Mouse (Mus musculus): ENCODE data around the gene Grm4.

Gene Grm4

DNA sequence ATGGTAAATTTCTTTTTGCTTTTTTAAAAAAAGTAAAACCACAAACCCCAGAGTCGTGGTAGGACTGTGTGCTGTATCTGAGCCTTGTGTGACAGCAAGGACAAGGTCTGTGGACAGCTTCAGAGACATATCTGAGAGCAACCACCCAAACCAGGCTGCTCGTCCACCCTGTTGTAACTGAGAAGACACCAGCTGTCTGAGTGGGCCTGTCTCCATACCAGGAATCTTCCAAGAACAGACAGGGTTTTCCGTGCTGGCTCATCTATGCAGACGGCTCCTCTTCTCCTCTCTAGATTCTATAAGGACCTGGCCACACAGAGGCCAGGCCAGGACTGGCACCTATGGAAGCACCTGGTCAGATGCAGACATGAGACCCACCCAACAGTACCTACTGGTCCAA lies 27.8 kb downstream of the Grm4 start:
- no peak for DNase-seq (ENCODE audit: low read depth, low spot score)

DNA sequence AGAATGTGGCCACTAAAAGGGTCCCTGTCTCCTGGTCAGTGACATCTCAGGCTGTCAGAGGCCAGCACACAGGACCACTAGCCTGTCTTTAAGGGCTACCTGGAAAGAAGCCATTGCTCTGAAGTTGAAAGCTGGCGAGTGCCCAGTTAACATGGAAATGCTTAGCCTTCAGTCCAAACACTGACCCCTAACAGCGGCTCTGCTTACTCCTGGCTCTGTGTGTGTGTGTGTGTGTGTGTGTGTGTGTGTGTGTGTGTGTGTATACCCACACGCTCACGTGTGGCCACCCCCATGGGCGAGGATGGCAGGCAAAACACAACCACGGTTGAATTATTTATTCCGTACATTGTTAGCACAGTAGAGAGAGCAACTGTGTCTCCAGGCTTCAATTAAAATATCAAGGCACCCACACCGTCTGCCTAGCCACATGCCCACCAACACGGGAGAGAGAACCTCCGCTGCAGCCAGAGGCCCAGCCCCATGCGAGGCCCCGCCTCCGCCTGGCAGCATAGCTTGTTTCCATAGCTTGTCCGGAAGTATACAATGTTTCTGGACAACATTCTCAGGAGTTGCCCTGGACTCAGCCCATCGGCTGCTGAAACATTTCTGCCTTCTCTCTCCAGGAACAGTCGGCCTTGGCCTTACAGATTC lies 32.9 kb downstream of the Grm4 start:
- no peak for DNase-seq (ENCODE audit: low read depth, low spot score)

DNA sequence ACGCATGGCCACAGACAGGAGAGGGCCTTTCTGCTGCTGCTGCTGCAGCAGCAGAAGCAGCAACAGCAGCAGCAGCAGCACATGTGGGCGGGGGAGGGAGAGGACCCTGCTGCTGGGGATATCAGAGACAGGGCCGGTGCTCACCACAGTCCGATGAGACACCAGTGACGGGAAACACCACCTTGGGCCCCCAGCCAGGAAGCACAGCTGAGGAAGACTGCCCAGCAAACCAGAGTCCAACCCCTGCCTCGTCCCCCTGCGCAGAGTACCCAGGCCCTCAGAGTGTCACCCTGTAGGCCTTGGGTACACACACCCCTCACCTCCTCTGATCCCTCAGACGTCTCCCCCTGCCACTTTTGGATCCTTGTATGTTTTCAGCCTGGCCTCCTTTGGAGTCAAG lies 35.3 kb downstream of the Grm4 start:
- no peak for DNase-seq (ENCODE audit: low read depth, low spot score)

DNA sequence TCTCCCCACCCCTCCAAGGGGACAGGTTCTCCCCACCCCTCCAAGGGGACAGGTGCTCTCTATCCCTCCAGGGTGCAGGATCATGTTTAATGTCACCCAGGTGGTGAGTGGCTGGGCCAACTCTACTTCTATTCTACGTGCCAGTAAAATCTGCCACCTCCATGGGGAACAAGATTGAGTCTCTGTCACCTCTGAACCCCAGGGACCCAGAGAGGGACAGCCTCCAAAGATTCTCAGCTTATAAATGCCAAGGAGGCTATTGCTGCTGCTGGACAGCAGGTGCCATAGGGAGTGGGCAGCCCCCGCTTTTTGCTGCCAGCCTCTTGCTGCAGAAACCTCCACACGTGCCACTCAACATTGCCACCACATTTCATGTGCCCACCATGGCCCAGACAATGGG lies 37.6 kb downstream of the Grm4 start:
- DNase-seq (ENCODE audit: low read depth, low spot score) = no peak

DNA sequence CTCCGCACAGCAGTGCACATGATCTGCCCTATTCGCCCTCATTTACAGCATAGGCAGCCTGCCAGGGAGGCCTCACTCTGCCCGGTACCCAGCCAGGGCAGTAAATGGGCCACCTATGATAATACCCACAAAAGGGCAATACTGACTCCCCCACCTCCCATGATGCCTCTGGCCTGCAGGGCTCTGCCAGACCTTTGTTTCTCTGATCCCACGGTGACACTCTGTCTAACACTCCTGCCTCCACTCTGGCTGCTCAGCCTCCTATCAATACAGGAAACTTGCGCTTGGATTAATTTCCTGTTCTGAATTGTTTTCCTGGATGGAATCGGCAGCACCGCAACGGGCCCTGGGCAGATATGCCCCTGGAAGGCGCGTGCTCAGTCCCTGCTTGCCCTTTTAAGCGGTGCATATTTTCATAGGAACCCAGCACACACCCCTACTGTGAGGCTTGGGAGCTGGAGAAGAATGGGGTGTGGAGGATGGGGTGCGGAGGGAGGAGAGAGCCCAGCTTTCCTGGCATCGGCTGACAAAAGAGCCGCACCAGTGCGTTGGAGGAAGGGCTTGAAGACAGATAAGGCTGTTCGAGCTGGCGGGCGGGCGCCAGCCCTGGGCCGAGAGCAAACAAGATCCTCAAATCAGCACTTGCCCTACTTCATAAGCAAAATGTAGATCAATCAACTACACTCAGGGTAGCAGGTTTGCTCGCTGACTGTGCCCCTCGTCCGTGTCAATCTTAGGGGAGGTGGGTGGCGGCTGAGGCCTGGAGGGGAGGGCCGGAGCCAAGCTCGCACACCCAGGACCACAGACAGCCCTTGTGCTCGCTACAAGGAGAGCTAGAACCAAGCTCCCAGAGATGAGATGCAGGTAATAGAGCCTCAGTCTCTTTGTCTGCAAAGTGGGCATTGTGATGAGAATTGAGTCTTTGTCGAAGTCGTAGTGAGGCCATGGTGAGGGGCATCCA lies 40.8 kb downstream of the Grm4 start:
- no peak for DNase-seq (ENCODE audit: low read depth, low spot score)

DNA sequence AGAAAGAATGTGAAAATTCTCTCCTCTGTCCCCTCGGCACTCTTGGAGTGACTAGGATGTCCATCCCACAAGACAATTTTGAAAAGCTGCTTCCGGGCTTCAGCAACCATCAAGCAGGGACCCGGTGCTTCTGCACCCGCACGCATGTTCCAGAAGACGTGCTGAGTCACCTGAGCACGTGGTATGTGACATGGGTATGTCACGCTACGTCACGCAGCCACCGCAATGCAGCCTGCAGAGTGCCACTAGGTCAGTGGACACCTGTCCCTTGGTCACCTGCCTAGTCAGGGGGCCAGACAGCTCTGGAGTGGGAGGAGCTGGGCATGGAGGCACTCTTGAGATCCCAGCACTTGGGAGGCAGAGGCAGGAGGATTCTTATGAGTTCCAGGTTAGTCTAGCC lies 45.6 kb downstream of the Grm4 start:
- no peak for DNase-seq (ENCODE audit: low read depth, low spot score)

DNA sequence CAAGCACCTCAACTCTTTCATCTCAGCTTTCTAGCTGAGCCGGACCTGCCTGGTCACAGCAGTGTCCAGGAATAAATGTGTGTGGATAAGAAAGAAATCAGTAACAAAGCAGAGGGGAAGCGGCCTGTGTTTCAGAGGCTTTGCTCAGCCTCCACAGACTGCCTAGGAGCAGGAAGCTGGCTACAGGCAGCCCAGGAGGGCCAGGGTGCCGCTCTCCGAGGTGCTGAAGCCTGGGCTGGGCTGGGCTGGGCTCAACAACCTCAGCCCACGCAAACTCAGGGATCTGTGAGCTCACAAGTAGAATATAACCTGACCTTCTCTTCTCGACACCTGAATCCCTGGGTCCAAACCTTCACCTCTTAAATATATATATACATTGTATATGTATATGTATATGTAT lies 54.6 kb downstream of the Grm4 start:
- peak; percentile 55 for DNase-seq (ENCODE audit: low read depth, low spot score)

DNA sequence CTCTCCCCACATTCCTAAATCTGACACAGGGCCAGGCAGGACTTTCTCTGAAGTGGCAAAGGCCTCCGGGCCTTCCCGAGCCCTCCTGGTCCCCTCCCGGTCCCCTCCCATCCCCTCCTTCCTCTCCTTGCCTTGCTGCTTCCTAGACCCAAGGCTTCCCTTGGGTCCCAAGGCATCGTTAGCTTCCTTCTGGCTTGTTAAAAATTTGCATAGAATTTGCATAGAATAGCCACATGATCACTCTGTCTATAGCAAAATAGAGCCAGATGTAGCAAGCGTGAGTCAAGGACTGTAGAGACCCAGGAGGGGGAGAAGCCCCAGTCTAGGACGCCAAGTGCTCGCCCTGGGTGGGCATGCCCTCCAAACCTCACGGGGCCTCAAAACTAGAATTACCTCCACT lies 55.3 kb downstream of the Grm4 start:
- no peak for DNase-seq (ENCODE audit: low read depth, low spot score)

DNA sequence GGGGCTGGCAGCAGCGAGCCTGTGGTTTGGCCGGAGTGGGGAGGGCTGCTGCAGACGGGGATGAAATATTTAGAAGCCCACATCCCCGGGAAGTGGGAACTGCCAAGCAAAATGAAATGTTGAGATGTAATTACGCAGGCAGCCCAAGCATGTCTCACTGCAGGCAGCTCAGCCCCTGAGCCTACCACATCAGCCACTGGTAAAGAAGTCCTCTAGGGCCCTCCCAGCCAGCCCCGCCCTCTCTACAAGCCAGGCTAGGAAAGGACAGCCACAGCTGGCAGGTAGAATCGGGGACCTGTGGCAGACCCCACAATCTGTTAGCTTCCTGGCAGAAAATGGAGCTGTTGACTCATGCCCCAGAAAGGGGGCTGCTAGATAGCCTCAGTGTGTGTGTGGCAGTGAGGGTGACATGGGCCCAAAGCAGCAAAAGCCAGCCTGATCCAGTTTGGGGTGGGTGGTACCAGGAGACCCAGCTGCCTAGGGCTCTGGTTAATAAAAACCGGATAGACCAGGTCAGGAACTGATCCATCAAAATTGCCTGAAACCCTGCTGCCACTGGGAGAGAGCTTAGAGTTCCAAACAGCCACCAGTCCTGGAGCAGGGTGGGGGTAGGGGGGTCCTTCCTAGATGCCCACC lies 56.8 kb downstream of the Grm4 start:
- DNase-seq (ENCODE audit: low read depth, low spot score) = no peak

DNA sequence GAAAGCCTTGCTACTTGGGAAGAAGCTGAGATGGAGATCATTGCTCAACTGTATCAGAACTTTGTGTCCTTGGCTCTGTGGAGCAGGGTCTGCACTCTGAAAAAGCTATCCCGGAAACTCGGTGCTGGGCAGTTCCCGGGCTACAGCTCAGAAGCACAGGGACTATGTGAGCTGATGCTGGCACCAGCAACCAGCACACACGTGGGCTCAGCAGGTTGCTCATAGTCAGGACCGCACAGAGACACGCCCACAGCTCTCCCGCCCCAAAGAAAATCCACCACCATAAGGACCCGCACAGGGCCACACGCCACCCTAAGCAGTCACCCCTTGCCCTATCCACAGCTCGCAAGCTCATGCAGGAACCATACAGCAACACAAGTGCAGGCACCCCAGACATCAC lies 61.2 kb downstream of the Grm4 start:
- DNase-seq (ENCODE audit: low read depth, low spot score) = no peak

DNA sequence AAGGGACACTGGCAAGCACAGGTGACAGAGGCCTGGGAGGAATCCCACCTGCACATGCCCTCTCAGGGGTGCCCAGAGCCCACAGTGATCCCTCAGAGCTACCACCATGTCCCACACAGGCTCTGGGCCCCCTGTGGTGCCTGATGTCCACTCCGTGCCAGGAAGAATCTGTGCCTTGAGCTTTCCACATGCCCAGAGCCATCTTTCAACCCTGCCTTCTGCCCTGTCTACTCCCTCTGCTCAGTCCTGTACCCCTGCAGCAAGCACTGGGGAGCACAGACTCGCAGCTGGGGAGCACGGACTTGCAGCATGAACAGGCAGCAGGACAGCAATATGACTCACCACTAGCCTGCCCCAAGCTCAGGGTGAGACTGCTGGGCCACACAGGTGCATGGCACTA lies 62.0 kb downstream of the Grm4 start:
- DNase-seq (ENCODE audit: low read depth, low spot score) = no peak

DNA sequence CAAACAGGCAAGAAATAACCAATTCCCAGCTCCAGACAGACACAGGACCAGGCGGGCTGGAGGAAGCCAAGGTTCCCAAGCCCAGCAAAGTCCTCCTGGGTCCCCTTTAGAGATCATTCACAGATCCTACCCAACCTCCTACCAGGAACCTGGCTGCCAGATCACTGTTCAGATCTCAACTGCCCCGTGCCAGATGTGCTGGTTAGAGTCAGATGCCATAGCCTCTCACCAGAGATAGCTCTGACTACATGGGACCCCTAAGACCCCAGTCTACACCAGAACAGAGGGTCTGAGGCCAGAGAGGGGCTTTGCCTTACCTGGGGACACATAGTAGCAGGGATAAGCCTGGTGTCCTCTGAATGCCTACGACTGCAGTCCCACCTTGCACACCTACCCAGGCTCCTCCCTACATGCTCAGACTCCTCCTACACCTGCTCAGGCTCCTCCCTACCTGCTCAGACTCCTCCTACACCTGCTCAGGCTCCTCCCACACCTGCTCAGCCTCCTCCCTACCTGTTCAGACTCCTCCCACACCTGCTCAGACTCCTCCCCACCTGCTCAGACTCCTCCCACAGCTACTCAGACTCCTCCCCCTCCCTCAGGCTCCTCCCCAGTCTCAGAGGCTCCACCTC lies 63.2 kb downstream of the Grm4 start:
- DNase-seq (ENCODE audit: low read depth, low spot score) = peak; percentile 3

DNA sequence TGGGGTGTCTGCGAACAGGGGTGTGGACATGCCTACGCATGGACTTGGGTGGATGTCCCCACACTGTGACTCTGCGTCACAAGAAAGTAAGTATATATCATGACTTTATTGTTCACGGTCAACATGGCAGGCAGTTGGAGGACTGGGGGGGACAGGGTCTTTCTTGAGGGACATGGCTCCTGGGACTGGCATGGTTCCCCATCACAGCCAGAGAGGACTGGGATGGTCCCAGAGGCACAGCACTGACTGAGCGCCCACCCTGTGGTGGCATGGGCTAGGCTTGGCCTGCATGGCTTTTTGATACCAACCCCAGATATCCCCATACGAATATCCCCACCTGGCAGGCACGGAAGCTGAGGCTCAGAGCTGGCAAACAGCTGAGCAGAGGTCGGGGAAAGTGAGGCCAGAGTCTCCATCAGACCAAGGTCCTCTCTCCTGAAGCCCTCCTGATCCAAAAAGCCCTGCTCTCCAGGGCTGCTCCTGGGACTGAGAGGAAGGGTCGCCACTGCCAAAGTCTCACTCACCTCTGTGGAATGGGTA lies 64.1 kb downstream of the Grm4 start:
- no peak for DNase-seq (ENCODE audit: low read depth, low spot score)

DNA sequence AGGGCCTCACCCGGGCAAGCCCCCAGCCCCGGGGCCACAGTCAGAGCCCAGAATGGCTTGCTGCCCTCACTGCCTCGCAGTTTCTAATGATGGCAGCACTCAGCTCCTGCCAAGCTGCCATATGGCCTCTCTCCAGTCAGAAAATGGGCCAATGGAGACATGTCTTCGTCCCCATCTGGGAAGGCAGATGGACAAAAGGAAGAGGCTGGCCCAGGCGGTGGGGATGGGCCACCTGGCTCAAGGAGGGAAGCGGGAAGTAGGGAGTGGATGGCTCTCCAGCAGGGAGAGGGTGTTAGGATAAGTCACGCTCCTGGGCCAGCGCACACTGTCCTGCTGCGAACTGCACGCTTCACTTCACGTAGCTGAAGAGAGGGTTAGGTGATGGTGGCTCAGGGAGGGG lies 64.8 kb downstream of the Grm4 start:
- DNase-seq (ENCODE audit: low read depth, low spot score) = no peak

DNA sequence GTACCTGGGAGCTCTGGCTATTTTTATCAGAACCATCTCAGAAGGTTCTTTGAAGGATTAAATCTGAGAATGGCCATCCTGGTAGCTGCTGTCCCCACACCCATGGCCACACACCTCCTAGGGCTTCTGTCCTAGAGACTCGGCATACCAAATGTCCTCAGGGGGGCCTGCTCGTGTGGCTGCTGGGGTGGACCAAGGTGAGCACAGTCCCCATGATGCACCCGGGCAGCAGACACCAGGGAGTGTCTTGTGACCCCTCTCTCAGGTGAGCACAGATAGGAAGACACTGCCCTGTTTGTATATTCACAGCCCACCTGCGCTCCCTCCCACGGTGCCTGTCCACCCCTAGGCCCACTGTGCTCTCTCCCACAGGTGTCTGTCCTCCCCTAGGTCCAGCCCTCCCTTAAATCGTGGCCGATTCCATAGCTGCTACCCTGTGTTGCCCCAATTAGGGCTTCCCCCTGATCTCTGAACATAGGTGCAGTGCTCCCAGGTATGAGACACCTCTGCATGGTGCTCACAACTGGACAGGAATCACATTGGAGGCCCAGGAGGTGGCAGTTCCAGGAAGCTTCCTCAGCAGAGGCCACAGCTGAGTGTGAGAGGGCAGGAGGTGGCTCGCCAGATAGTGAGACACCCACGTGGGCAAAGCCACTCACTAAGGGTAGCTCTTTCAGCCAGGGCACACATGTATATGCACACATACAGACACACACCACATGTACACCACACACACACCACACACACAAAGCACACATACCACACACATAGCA lies 66.0 kb downstream of the Grm4 start:
- DNase-seq (ENCODE audit: low read depth, low spot score) = no peak

DNA sequence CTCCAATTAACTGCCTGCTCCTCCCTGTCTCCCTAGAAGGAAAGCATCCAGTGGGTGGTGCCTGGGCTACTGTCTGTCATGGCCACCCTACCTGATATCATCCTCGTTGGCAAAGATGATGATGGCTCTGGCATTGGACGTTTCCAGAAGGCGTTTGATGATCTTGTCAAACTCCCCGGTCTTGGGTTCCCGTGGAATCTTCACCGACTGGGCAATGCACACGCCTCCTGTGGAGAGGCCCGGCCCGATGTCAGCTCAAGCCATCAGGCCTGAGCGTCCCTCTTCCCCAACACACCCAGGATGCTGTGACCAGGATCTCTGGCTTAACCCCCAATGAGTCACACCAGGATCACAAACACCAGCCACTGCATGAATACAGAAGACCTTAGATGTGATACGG lies 66.8 kb downstream of the Grm4 start:
- no peak for DNase-seq (ENCODE audit: low read depth, low spot score)

DNA sequence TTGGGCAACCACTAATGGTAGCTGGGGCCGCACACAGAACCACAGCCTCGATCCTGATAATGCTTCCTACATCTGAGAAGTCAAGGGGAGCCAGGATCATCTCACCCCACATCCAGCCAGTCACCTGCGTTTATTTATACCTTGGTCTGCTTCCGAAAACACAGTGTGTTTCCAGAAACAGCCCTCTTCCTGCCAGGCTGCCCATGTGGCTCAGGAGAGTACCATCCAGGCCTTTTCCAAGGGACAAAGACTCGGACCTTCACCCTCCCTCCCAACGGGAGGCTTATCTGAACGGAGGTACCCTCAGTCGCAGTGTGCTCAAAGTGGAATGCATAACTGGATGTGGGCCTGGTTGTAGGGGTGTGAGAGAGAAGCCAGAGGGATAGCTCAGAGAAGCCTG lies 68.2 kb downstream of the Grm4 start:
- no peak for DNase-seq (ENCODE audit: low read depth, low spot score)

DNA sequence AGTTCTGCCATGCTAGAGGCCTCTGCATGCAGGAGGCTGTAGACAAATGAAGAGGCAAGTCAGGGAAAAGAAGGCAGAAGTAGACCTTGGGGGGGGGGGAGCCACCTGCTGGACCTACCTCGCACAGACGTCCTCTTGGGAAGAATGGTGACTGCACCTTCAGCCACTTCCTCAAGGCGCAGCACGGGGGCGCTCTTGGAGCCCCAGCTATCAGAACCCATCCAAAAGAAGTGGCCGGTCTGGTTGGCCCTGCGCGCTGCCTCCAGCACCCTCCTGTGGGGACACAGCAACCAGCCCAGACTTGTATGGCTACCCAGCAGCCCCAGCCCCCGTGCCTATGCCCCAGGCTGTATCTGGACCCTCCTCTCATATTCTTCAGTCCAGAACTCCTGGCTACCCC lies 69.4 kb downstream of the Grm4 start:
- peak; percentile 31 for DNase-seq (ENCODE audit: low read depth, low spot score)

DNA sequence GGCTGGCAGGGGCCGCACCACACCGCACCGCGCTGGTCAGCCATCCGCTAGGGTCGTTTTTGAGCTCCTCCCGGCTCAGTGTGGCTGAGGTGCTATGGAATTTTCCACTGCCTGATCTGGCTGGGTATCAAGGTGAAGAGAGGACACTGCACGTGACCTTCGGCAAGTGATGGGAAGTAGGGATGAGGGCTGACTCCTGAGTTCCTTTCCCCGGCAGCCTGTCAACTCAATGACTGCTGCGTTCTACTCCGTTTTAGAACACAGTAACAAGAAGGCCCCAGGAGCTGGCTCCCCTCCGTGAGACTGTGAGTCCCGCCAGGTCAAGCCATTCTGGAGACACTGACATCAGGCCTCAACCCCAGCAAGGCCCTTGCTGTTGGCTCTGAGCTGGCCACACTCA lies 70.0 kb downstream of the Grm4 start:
- no peak for DNase-seq (ENCODE audit: low read depth, low spot score)

DNA sequence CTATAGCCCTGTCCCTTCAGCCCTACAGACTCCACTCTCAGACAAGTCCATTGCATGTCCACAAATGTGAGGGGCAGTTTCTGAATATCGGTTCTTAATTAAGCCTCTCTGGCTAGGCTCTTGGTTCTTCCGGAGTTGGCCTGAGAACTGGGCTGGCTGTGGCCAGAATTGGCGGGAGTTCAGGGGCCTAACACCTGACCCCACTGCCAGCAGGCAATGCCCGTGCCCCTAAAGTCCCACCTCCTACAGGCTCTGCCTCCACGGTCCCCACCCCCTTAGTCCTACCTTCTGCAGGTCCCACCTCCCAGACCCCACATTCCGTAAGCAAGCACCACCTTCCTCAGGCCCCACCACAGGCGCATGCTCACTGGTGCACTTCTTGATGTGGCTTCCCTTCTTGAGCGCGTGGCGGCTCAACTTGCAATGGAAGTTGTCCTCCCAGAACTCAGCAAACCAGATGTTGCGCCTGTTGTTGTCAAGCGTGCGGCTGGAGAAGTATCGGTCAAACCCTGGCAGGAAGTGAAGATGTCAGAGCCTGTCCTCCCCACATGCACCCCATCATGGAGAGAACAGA lies 71.4 kb downstream of the Grm4 start:
- no peak for DNase-seq (ENCODE audit: low read depth, low spot score)

DNA sequence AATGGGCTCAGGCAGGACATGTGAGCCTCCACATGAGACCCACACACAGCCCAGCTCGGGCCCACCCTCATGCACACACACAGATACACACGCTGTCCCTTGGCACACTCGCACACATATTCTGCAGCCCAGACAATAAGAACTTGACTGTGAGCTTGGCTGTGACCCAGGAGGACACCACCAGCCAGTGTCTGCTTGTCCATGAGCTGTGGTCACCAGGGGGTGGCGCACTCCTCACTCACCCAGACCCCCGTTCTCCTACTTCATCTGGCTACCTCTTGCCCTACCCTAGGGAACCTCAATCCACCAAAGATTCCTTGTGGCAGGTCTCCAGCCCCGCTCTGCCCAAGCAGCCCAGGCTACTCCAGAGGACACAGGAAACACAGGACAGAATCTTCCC lies 72.5 kb downstream of the Grm4 start:
- peak; percentile 3 for DNase-seq (ENCODE audit: low read depth, low spot score)
